Mouse (Mus musculus) lung, adult 2 months (tissue): Measurements from ENCODE around the gene Lhpp.

ENCODE experiments used
- CTCF ChIP-seq: fragments of 200-500 bp; IDR thresholded peaks from 2 replicates; pipeline ENCODE4 v1.5.1; 2011; ENCODE audit warnings: mild to moderate bottlenecking, low read length, control low read depth; ENCODE audit not compliant: insufficient read depth
- POLR2A ChIP-seq: fragments of 200-500 bp; IDR thresholded peaks from 2 replicates; pipeline ENCODE4 v1.6.1; 2011; ENCODE audit warnings: low read depth, mild to moderate bottlenecking, control low read depth, low read length, borderline replicate concordance; ENCODE audit errors: extremely low read depth

- TF ChIP-seq POLR2A = no peak
- no peak for TF ChIP-seq CTCF
These were observed 121.8 kb downstream of the Lhpp start for GRCm38 (mm10) chr7:132732136-132732789.
